Comparison of ENCODE assay signal across 18 mouse cellular contexts in the genomic region with DNA sequence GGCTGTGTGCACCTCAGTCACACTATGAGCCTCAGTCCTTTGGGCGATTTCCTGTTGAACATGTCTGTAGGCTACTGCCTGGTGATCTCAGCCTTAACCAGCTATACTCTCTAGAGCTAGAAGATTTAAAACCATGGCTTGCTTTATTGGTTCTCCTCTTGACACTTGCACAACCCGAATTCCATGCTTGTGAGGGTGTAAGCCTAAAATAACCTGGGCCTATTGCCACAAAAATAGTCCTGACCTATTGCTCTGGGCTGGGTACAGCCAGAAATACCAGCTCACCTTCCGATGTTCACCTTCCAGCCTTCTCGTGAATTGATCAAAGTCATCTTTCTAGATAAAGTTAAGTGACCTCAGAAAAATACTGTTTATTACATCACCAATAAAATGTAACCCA. TPM values are rescaled to one million over a fixed set of nuclear protein-coding genes. Genes with fewer than 3 reads are reported as not detected.
DNase-seq lines count a peak whose midpoint lies in the region; ATAC-seq lines count a peak whose summit lies in the region.
"Had no signal": no experiment of that assay in that cellular context is flagged by ENCODE, and none has a peak within 500 bp of the region (broad histone marks: within the 10 kb centered on the region; RNA-seq: fewer than 3 reads in every experiment).

No protein-coding gene starts in this region.

- 0 out of 2 replicates have a peak, but pooled peaks cover 5% of the 10 kb centered on the region for H3K9me3 ChIP-seq in heart, embryonic 10.5 days
- H3K9me3 ChIP-seq in midbrain, embryonic 16.5 days (replicated peaks; ENCODE audit: control insufficient read depth, low read length, poor library complexity, severe bottlenecking): no peaks in the 10 kb centered on the region
- H3K9me3 ChIP-seq: midbrain, embryonic 15.5 days had no signal

- WGBS in heart, embryonic 10.5 days: 56% methylated on average over 4 of the region's 4 CpGs
- 94% methylated on average over 4 of the region's 4 CpGs for WGBS in midbrain, embryonic 16.5 days

- no peak overlapping the region for H3K4me2 ChIP-seq in midbrain, embryonic 16.5 days (ENCODE audit: low read length)
- H3K4me2 ChIP-seq: embryonic facial prominence, embryonic 12.5 days; midbrain, embryonic 15.5 days; neural tube, embryonic 12.5 days had no signal

- ATAC-seq in midbrain, embryonic 16.5 days: no peak
- ATAC-seq: midbrain, embryonic 15.5 days had no signal

- intact Hi-C loops in gastrocnemius, postnatal 36 days (cut with DNase I): no loop called here

- no peak overlapping the region for H3K9ac ChIP-seq in midbrain, embryonic 16.5 days (ENCODE audit: low read depth, low read length)
- H3K9ac ChIP-seq: embryonic facial prominence, embryonic 12.5 days; liver, embryonic 14.5 days; midbrain, embryonic 15.5 days; neural tube, embryonic 12.5 days had no signal

- DNase-seq in gastrocnemius, postnatal 25 days: peak; percentile 49
- no peak for DNase-seq in gastrocnemius, postnatal 36 days
- DNase-seq in adipocyte (ENCODE audit: low spot score): peak; percentile 76
- DNase-seq in heart, embryonic 10.5 days (ENCODE audit: low spot score): no peak
- DNase-seq in heart, postnatal 4 days: peak; percentile 44
- DNase-seq in layer of hippocampus, postnatal 25 days (ENCODE audit: extremely low spot score in 1 of 2, low spot score in 1 of 2): no peak
- DNase-seq in right cerebral cortex, postnatal 10 days (ENCODE audit: low spot score in 2 of 2): no peak
- DNase-seq: kidney, postnatal 14 days; left cerebral cortex, postnatal 4 days; right cerebral cortex, postnatal 4 days; thymus, adult 18-20 months had no signal

- H3K36me3 ChIP-seq in heart, embryonic 10.5 days: peaks cover 65% of the 10 kb centered on the region
- peaks cover 36% of the 10 kb centered on the region for H3K36me3 ChIP-seq in midbrain, embryonic 16.5 days (ENCODE audit: control insufficient read depth, insufficient read depth, low read length)

- H3K27ac ChIP-seq in heart, embryonic 10.5 days: peak overlapping the region; percentile 76
- H3K27ac ChIP-seq in midbrain, embryonic 16.5 days (ENCODE audit: low read length): no peak overlapping the region
- H3K27ac ChIP-seq: embryonic facial prominence, embryonic 12.5 days; forebrain, embryonic 10.5 days; liver, embryonic 14.5 days; midbrain, embryonic 15.5 days; neural tube, embryonic 12.5 days had no signal

- peaks cover 18% of the 10 kb centered on the region; the same call in 1 of the 2 replicates for H3K4me1 ChIP-seq in heart, embryonic 10.5 days
- H3K4me1 ChIP-seq in midbrain, embryonic 16.5 days (ENCODE audit: control insufficient read depth, insufficient read depth, low read length): no peaks in the 10 kb centered on the region
- H3K4me1 ChIP-seq: embryonic facial prominence, embryonic 12.5 days; midbrain, embryonic 15.5 days had no signal

- no peak overlapping the region for H3K4me3 ChIP-seq in heart, embryonic 10.5 days
- H3K4me3 ChIP-seq in midbrain, embryonic 16.5 days (ENCODE audit: low read depth, low read length): no peak overlapping the region
- H3K4me3 ChIP-seq: embryonic facial prominence, embryonic 12.5 days; forebrain, embryonic 10.5 days; midbrain, embryonic 15.5 days; neural tube, embryonic 12.5 days had no signal

- H3K27me3 ChIP-seq in heart, embryonic 10.5 days (ENCODE audit: insufficient read depth, poor library complexity, severe bottlenecking): no peaks in the 10 kb centered on the region
- no peaks in the 10 kb centered on the region for H3K27me3 ChIP-seq in midbrain, embryonic 16.5 days (ENCODE audit: control insufficient read depth, insufficient read depth, low read depth, low read length)
- H3K27me3 ChIP-seq: embryonic facial prominence, embryonic 12.5 days; midbrain, embryonic 15.5 days; neural tube, embryonic 12.5 days had no signal

RNA-seq across cellular contexts. Expression of gene Ick, which starts 30.5 kb away (rescaled TPM):
- 1 to 10 TPM; 6.3 to 7.2 TPM for total RNA-seq in gastrocnemius, postnatal 25 days (2021)
- total RNA-seq in gastrocnemius, postnatal 36 days (2021): 1 to 10 TPM; 5.4 to 7.5 TPM
- polyA plus RNA-seq in heart, embryonic 10.5 days (2016; fragmentation: Nextera tagmentation; extraction: Ambion mirVana): 17.2 and 21.5 TPM in 2 replicates
- total RNA-seq in heart, postnatal 4 days (2021): 10 to 100 TPM; 23.9 to 24.0 TPM
- 10 to 100 TPM; 22.6 to 27.0 TPM for total RNA-seq in layer of hippocampus, postnatal 25 days (2021)
- polyA plus RNA-seq in midbrain, embryonic 16.5 days (2015; fragmentation: Nextera tagmentation; extraction: Ambion mirVana): 42.5 and 44.5 TPM in 2 replicates

RNA-seq across cellular contexts. Expression of gene Fbxo9, which starts 30.6 kb away (rescaled TPM):
- total RNA-seq in gastrocnemius, postnatal 25 days (2021): 10 to 100 TPM; 47.3 to 56.5 TPM
- 10 to 100 TPM; 52.0 to 62.9 TPM for total RNA-seq in gastrocnemius, postnatal 36 days (2021)
- 28.5 and 30.6 TPM in 2 replicates for polyA plus RNA-seq in heart, embryonic 10.5 days (2016; fragmentation: Nextera tagmentation; extraction: Ambion mirVana)
- 10 to 100 TPM; 67.6 to 72.3 TPM for total RNA-seq in heart, postnatal 4 days (2021)
- 100 to 1,000 TPM in 1 of 2 experiments, 10 to 100 TPM in 1; 96.4 to 102 TPM for total RNA-seq in layer of hippocampus, postnatal 25 days (2021)
- 74.0 and 81.0 TPM in 2 replicates for polyA plus RNA-seq in midbrain, embryonic 16.5 days (2015; fragmentation: Nextera tagmentation; extraction: Ambion mirVana)

RNA-seq across cellular contexts. Expression of gene Gsta4, which starts 43.1 kb away (rescaled TPM):
- total RNA-seq in gastrocnemius, postnatal 25 days (2021): 10 to 100 TPM; 12.1 to 13.1 TPM
- 10 to 100 TPM; 10.8 to 14.3 TPM for total RNA-seq in gastrocnemius, postnatal 36 days (2021)
- 81.1 and 88.3 TPM in 2 replicates for polyA plus RNA-seq in heart, embryonic 10.5 days (2016; fragmentation: Nextera tagmentation; extraction: Ambion mirVana)
- total RNA-seq in heart, postnatal 4 days (2021): 10 to 100 TPM; 66.4 to 68.2 TPM
- 10 to 100 TPM; 41.7 to 58.1 TPM for total RNA-seq in layer of hippocampus, postnatal 25 days (2021)
- polyA plus RNA-seq in midbrain, embryonic 16.5 days (2015; fragmentation: Nextera tagmentation; extraction: Ambion mirVana): 14.3 and 18.5 TPM in 2 replicates
- total RNA-seq: megakaryocyte, adult 5-6 weeks had no signal

Comparison
In these comparisons a context has a peak if more than half of its experiments do, and no peak if none do; other contexts are left out.
1. DNase-seq: peak in gastrocnemius, postnatal 25 days (single experiment), adipocyte (single experiment) and heart, postnatal 4 days (single experiment); none in gastrocnemius, postnatal 36 days (0 of 2), heart, embryonic 10.5 days (single experiment), layer of hippocampus, postnatal 25 days (0 of 2) and right cerebral cortex, postnatal 10 days (0 of 2).